Mouse (Mus musculus) cerebellum, adult 2 months (tissue): Measurements from ENCODE around the gene Ilvbl. TPM values are rescaled to one million over a fixed set of nuclear protein-coding genes. Genes with fewer than 3 reads are reported as not detected.

Experiments
- DNase-seq, 2 experiments: peaks; one replicate each; pipeline ENCODE4 v3.0.0; 2021
- H3K27ac ChIP-seq: fragments of 200-500 bp; 2 replicates; pipeline ENCODE4 v1.5.1; 2012; ENCODE audit warnings: low read length, control low read depth, inconsistent platforms; ENCODE audit not compliant: insufficient read depth
- H3K27me3 ChIP-seq: fragments of 200-500 bp; 2 replicates; pipeline ENCODE4 v1.6.1; 2012; ENCODE audit warnings: inconsistent platforms, mild to moderate bottlenecking, low read length, moderate library complexity; ENCODE audit not compliant: control insufficient read depth, insufficient read depth
- H3K4me1 ChIP-seq: fragments of 200-500 bp; 2 replicates; pipeline ENCODE4 v1.6.1; 2011; ENCODE audit warnings: low read length; ENCODE audit not compliant: control insufficient read depth, insufficient read depth
- H3K4me3 ChIP-seq: fragments of 200-500 bp; replicated peaks from 2 replicates; pipeline ENCODE3; 2011; ENCODE audit warnings: mild to moderate bottlenecking, low read depth, low read length, control low read depth; ENCODE audit not compliant: insufficient read depth
- CTCF ChIP-seq: fragments of 200-500 bp; IDR thresholded peaks from 2 replicates; pipeline ENCODE4 v1.5.1; 2011; ENCODE audit warnings: low read depth, mild to moderate bottlenecking, control low read depth, low read length, moderate library complexity, borderline replicate concordance; ENCODE audit not compliant: insufficient read depth
- POLR2A ChIP-seq: fragments of 200-500 bp; IDR thresholded peaks from 2 replicates; pipeline ENCODE4 v1.6.1; 2011; ENCODE audit warnings: low read length, control low read depth, borderline replicate concordance; ENCODE audit not compliant: insufficient read depth
- WGBS: fragments of 180-500 bp; shearing (Covaris S2); methylation state at CpG from one replicate; pipeline ENCODE4 v1.1.7; 2018; 5-methylcytosine and 5-hydroxymethylcytosine counted together
- polyA plus RNA-seq: library from polyadenylated mRNA; depleted of rRNA; stranded (reverse); fragments of >200 nt; gene quantifications from 2 replicates; pipeline ENCODE4 v1.2.3, GENCODE M21; 2012

Gene Ilvbl
- polyA plus RNA-seq, 1 experiment = 86.6 TPM

- H3K4me1 ChIP-seq = peaks cover 15% of the 10 kb centered on the region
- no peak for TF ChIP-seq POLR2A
- no peak for TF ChIP-seq CTCF
- no peak overlapping the region for H3K4me3 ChIP-seq
- WGBS = 78% methylated on average over 1 of the region's 1 CpGs
- H3K27ac ChIP-seq = no peak overlapping the region
- no peak for DNase-seq
- no peaks in the 10 kb centered on the region for H3K27me3 ChIP-seq
Measured at GRCm38 (mm10) chr10:78584996-78585395, 10.8 kb downstream of the Ilvbl start.

- no peak for DNase-seq
- TF ChIP-seq CTCF (no peak), POLR2A (no peak)
- H3K4me1 ChIP-seq = peaks cover 15% of the 10 kb centered on the region
- WGBS = 85% methylated on average over 22 of the region's 22 CpGs
- H3K27me3 ChIP-seq = no peaks in the 10 kb centered on the region
- no peak overlapping the region for H3K4me3 ChIP-seq
- H3K27ac ChIP-seq = no peak overlapping the region
Measured at GRCm38 (mm10) chr10:78585606-78586005, 11.5 kb downstream of the Ilvbl start.

DNA sequence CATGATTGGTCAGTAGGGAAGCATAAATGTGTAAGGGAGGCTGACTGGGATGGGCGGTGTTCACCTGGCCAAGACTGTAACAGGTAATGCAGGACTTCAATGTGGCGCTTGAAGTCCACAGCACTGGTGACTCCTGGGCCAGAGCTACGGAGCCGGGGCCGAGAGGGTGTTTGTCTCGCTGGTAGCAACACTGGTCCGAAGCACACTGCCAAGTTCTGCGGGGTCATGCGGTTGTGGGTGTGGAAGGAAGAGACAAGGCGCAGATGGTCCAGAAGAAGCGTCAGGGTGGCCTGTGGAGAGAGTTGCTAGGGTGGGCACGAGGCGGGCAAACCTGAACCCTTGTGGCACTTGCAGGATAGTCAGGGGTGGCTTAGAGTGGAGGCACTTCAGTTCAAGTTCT lies 11.9 kb downstream of the Ilvbl start:
- 32% methylated on average over 13 of the region's 13 CpGs for WGBS
- H3K4me1 ChIP-seq = peaks cover 15% of the 10 kb centered on the region
- TF ChIP-seq CTCF = no peak
- no peak for TF ChIP-seq POLR2A
- H3K27ac ChIP-seq = no peak overlapping the region
- DNase-seq = no peak
- H3K4me3 ChIP-seq = no peak overlapping the region
- no peaks in the 10 kb centered on the region for H3K27me3 ChIP-seq

- no peak for TF ChIP-seq POLR2A
- TF ChIP-seq CTCF = no peak
- WGBS = 96% methylated on average over 18 of the region's 18 CpGs
- peaks cover 10% of the 10 kb centered on the region for H3K4me1 ChIP-seq
Measured at GRCm38 (mm10) chr10:78589291-78589690, 15.1 kb downstream of the Ilvbl start.

GRCm38 (mm10) chr10:78589901-78590300 lies 15.8 kb downstream of the Ilvbl start:
- no peak for TF ChIP-seq POLR2A
- no peak for TF ChIP-seq CTCF
- H3K27ac ChIP-seq = no peak overlapping the region
- H3K27me3 ChIP-seq = no peaks in the 10 kb centered on the region; the same call in 1 of the 2 replicates
- H3K4me3 ChIP-seq = no peak overlapping the region
- 96% methylated on average over 8 of the region's 8 CpGs for WGBS
- no peak for DNase-seq
- H3K4me1 ChIP-seq = peaks cover 10% of the 10 kb centered on the region

More at GRCm38 (mm10) chr10:78589291-78589690, 15.1 kb downstream of the Ilvbl start:
- Histone ChIP-seq H3K4me3 (no peak overlapping the region), H3K27me3 (no peaks in the 10 kb centered on the region; the same call in 1 of the 2 replicates), H3K27ac (no peak overlapping the region)
- DNase-seq = no peak

GRCm38 (mm10) chr10:78590744-78591143 lies 16.6 kb downstream of the Ilvbl start:
- DNase-seq = no peak
- Histone ChIP-seq H3K27ac (no peak overlapping the region), H3K4me1 (peaks cover 10% of the 10 kb centered on the region), H3K4me3 (peak overlapping the region; percentile 68), H3K27me3 (no peaks in the 10 kb centered on the region; the same call in 1 of the 2 replicates)
- no peak for TF ChIP-seq CTCF
- TF ChIP-seq POLR2A = no peak
- WGBS = 30% methylated on average over 9 of the region's 9 CpGs

GRCm38 (mm10) chr10:78591406-78592328 lies 17.5 kb downstream of the Ilvbl start, which contains the start of gene Syde1:
Gene Syde1 (minus strand): TSS chr10:78591964.
- peak within 1 kb of the TSS; percentile 68 for H3K4me3 ChIP-seq
- WGBS = 7% methylated on average over 52 of the region's 54 CpGs
- H3K27ac ChIP-seq = no peak within 1 kb of the TSS

GRCm38 (mm10) chr10:78592856-78593379 lies 18.8 kb downstream of the Ilvbl start:
- H3K27me3 ChIP-seq = no peaks in the 10 kb centered on the region; the same call in 1 of the 2 replicates
- 95% methylated on average over 4 of the region's 4 CpGs for WGBS
- TF ChIP-seq POLR2A (no peak), CTCF (no peak)
- no peak for DNase-seq
- no peak overlapping the region for H3K27ac ChIP-seq
- peaks cover 3% of the 10 kb centered on the region; the same call in 1 of the 2 replicates for H3K4me1 ChIP-seq
- H3K4me3 ChIP-seq = no peak overlapping the region

More at GRCm38 (mm10) chr10:78591406-78592328, 17.5 kb downstream of the Ilvbl start, which contains the start of gene Syde1:
- peak in 1 of 2 experiments; percentile 52 for DNase-seq
- H3K27me3 ChIP-seq = no peaks in the 10 kb centered on the region; the same call in 1 of the 2 replicates
- H3K4me1 ChIP-seq = peaks cover 3% of the 10 kb centered on the region
- no peak for TF ChIP-seq CTCF
- no peak for TF ChIP-seq POLR2A
